Mouse (Mus musculus): Measurements from ENCODE around the gene Dzip3. TPM values are rescaled to one million over a fixed set of nuclear protein-coding genes. Genes with fewer than 3 reads are reported as not detected.

The Dzip3 gene
- total and polyA plus RNA-seq, 2 experiments, result 0.37 to 3.4 TPM

- no peaks in the 10 kb centered on the region for H3K36me3 ChIP-seq (ENCODE audit: control insufficient read depth, insufficient read depth, low read length)
- no peak overlapping the region for H3K4me3 ChIP-seq (ENCODE audit: insufficient read depth, low read depth, low read length)
- H3K4me1 ChIP-seq (ENCODE audit: control insufficient read depth, insufficient read depth, low read length), result no peaks in the 10 kb centered on the region
- H3K79me2 ChIP-seq (ENCODE audit: control insufficient read depth, insufficient read depth, low read length), result no peaks in the 10 kb centered on the region
- no peak overlapping the region for H3K9ac ChIP-seq (ENCODE audit: low read depth, low read length)
- DNase-seq (ENCODE audit: extremely low read depth, low read depth, low spot score), result no peak
- TF ChIP-seq POLR2A (IDR thresholded peaks at IDR 0.05; ENCODE audit: extremely low read depth, insufficient read depth, low read length) (no peak), CTCF (IDR thresholded peaks at IDR 0.05; ENCODE audit: low read depth, low read length) (no peak)
- H3K27ac ChIP-seq (replicated peaks; ENCODE audit: insufficient read depth, low read depth, low read length), result no peak overlapping the region
- no peaks in the 10 kb centered on the region for H3K27me3 ChIP-seq (ENCODE audit: control insufficient read depth, insufficient read depth, low read length)
- 92% methylated on average over 1 of the region's 1 CpGs for WGBS
These were observed 82.8 kb downstream of the Dzip3 start for GRCm38 (mm10) chr16:48911184-48911583.

GRCm38 (mm10) chr16:48899868-48900267 is 94.1 kb downstream of the Dzip3 start:
- Histone ChIP-seq H3K4me3 (ENCODE audit: insufficient read depth, low read depth, low read length) (no peak overlapping the region), H3K27me3 (ENCODE audit: control insufficient read depth, insufficient read depth, low read length) (no peaks in the 10 kb centered on the region), H3K4me1 (ENCODE audit: control insufficient read depth, insufficient read depth, low read length) (no peaks in the 10 kb centered on the region), H3K36me3 (ENCODE audit: control insufficient read depth, insufficient read depth, low read length) (no peaks in the 10 kb centered on the region), H3K27ac (replicated peaks; ENCODE audit: insufficient read depth, low read depth, low read length) (no peak overlapping the region), H3K79me2 (ENCODE audit: control insufficient read depth, insufficient read depth, low read length) (no peaks in the 10 kb centered on the region), H3K9ac (ENCODE audit: low read depth, low read length) (no peak overlapping the region)
- TF ChIP-seq CTCF (IDR thresholded peaks at IDR 0.05; ENCODE audit: low read depth, low read length) (no peak), POLR2A (IDR thresholded peaks at IDR 0.05; ENCODE audit: extremely low read depth, insufficient read depth, low read length) (no peak)
- 69% methylated on average over 1 of the region's 1 CpGs for WGBS
- DNase-seq (ENCODE audit: extremely low read depth, low read depth, low spot score), result no peak

DNA sequence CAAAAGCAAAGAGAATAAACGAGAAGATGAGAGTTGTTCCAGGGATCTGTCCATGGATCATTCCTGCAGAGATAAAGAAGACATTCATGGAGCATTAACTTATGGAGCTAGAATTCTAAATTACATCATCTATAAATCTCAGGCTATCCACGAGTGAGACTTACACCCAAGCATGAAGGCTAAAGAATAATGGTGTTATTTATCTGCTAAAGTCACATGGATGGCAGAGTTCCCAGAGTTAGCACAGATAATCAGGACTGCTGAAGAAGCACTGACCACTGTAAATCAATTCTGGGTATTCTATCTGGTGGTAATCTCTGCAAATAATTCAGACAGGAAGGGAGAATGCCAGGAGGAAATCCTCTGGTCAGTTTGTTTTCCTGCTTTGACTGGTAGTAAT is 103.2 kb downstream of the Dzip3 start:
- DNase-seq (ENCODE audit: extremely low read depth, low read depth, low spot score), result peak; percentile 1
- peaks cover 2% of the 10 kb centered on the region; the same call in 1 of the 2 replicates for H3K4me1 ChIP-seq (ENCODE audit: control insufficient read depth, insufficient read depth, low read length)
- 12% methylated on average over 2 of the region's 2 CpGs for WGBS

More for the DNA sequence above, 103.2 kb downstream of the Dzip3 start:
- Histone ChIP-seq H3K4me3 (ENCODE audit: insufficient read depth, low read depth, low read length) (no peak overlapping the region), H3K27ac (replicated peaks; ENCODE audit: insufficient read depth, low read depth, low read length) (no peak overlapping the region), H3K79me2 (ENCODE audit: control insufficient read depth, insufficient read depth, low read length) (no peaks in the 10 kb centered on the region), H3K27me3 (ENCODE audit: control insufficient read depth, insufficient read depth, low read length) (no peaks in the 10 kb centered on the region), H3K36me3 (ENCODE audit: control insufficient read depth, insufficient read depth, low read length) (no peaks in the 10 kb centered on the region), H3K9ac (ENCODE audit: low read depth, low read length) (no peak overlapping the region)
- no peak for TF ChIP-seq CTCF (IDR thresholded peaks at IDR 0.05; ENCODE audit: low read depth, low read length)

Other genes with a start within 250 kb of the Dzip3 start
- not detected in 2 replicates for gene Trat1, start 222.1 kb downstream of the Dzip3 start, total RNA-seq (2014; rRNA removed)
- gene Trat1, start 222.1 kb downstream of the Dzip3 start, polyA plus RNA-seq (2012; rRNA removed), result 0.02 TPM in 1 of 2 replicates, not detected in the other
- gene Retnlb, start 177.3 kb downstream of the Dzip3 start, total RNA-seq (2014; rRNA removed), result not detected in 2 replicates
- gene Retnlb, start 177.3 kb downstream of the Dzip3 start, polyA plus RNA-seq (2012; rRNA removed), result not detected in 2 replicates
- gene Retnla, start 151.6 kb downstream of the Dzip3 start, total RNA-seq (2014; rRNA removed), result 0.18 TPM in 1 of 2 replicates, not detected in the other
- not detected in 2 replicates for gene Retnla, start 151.6 kb downstream of the Dzip3 start, polyA plus RNA-seq (2012; rRNA removed)
- 0.74 TPM in 1 of 2 replicates, not detected in the other for gene Retnlg, start 121.5 kb downstream of the Dzip3 start, total RNA-seq (2014; rRNA removed)
- 0.42 and 0.75 TPM in 2 replicates for gene Retnlg, start 121.5 kb downstream of the Dzip3 start, polyA plus RNA-seq (2012; rRNA removed)
- 1.0 and 1.3 TPM in 2 replicates for gene Cip2a, start within 50 bp of the Dzip3 start, total RNA-seq (2014; rRNA removed)
- gene Cip2a, start within 50 bp of the Dzip3 start, polyA plus RNA-seq (2012; rRNA removed), result 0.18 and 0.66 TPM in 2 replicates
- not detected in 2 replicates for gene Myh15, start 63.3 kb upstream of the Dzip3 start, total RNA-seq (2014; rRNA removed)
- gene Myh15, start 63.3 kb upstream of the Dzip3 start, polyA plus RNA-seq (2012; rRNA removed), result not detected in 2 replicates